Mouse (Mus musculus): Measurements from ENCODE around the gene Fktn.
"Not testable (repeated sequence)": the region's sequence is repeated elsewhere in the genome, so short reads cannot be mapped to it uniquely, and the experiment has no call there.

The Fktn gene

DNA sequence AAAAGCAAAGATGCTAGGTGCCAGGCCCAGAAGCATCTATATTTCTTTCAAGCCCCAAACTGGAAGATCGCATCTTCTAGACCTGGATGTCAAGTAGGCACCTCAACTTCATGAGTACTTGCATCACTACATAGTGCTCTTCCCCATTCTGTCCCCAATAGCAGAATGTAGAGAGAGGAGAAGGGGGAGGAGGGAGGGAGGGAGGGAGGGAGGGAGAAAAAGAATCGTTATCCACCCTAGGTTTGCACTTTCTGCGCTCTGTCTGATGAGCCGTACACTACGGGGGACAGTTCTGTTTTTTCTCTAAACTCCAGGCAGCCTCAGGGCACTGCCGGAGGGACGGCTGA, at the start of gene Fktn:
Fktn (plus strand) TSS at position 295 of the 347 bp plus-strand sequence.
- DNase-seq (ENCODE audit: low spot score in 2 of 2) = no peak

DNA sequence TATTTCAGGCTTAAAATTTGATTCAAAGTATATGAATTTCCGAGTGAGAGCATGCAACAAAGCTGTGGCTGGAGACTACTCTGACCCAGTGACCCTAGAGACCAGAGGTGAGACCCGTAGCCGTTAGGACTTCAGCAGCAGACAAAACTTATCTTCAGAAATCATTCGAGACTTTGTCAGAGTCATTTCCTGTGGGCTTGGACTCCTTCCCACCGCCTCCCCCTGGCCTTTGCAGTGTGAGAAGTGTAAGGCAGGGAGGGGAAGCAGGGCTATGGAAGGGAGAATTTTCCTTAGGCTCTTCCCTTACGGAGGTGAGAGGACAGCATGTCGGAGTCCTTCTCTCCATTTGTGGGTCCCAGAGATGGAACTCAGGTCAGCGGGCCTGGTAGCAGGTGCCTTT, 31.7 kb upstream of the Fktn start:
- no peak for DNase-seq (ENCODE audit: low spot score in 2 of 2)

- no peak for DNase-seq (ENCODE audit: low spot score in 2 of 2)
These were observed 24.8 kb upstream of the Fktn start for GRCm38 (mm10) chr4:53688965-53689364.

- no peak for DNase-seq (ENCODE audit: low spot score in 2 of 2)
These were observed 22.4 kb upstream of the Fktn start for GRCm38 (mm10) chr4:53691418-53691817.

GRCm38 (mm10) chr4:53709166-53709565, 4.6 kb upstream of the Fktn start:
- DNase-seq (ENCODE audit: low spot score in 2 of 2) = not testable (repeated sequence)

DNA sequence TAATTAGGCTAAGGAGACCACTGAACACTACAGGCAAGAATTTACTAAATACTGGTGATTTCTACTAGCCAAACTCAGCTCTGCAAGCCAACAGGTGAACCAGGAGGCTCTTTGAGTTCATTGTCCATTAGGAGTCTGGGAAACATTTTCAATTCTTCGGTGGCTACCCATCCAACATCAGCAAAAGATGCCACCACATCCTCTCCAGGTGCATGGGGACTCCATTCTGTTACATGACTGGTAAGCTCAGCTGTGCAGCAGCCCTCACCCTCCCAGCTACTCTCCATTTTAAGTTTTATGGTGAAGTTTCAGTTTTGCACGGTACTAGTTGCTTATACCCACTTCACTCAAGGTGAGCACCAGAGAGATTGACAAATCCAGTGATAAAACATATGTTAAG, 3.8 kb upstream of the Fktn start:
- DNase-seq (ENCODE audit: low spot score in 2 of 2) = no peak

- no peak for DNase-seq (ENCODE audit: low spot score in 2 of 2)
These were observed 3.1 kb upstream of the Fktn start for GRCm38 (mm10) chr4:53710555-53711328.

- peak; percentile 83 to 90 for DNase-seq (ENCODE audit: low spot score in 2 of 2)
These were observed 435 bp downstream of the Fktn start for GRCm38 (mm10) chr4:53714051-53714814.

GRCm38 (mm10) chr4:53715977-53716376, 2.2 kb downstream of the Fktn start:
- no peak for DNase-seq (ENCODE audit: low spot score in 2 of 2)

DNA sequence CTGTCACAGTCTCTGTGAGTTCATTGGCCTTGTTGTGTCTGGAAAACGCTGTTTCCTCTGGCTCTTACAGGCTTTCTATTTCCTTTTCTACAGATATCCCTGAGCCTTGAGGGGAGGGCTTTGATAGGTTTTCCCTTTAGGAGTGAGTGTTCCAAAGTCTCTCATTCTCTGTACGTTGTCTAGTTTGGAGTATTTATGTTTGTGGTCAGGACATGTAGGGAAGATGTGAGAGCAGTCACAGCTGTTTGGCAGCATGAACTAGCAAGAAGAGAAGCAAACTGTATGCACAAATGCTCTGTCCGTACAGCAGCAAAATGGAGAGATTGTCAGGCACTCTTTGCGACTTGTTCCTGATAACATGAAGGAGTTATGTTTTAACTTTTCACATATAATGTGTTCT, 3.7 kb downstream of the Fktn start:
- DNase-seq (ENCODE audit: low spot score in 2 of 2) = no peak

GRCm38 (mm10) chr4:53718261-53718660, 4.5 kb downstream of the Fktn start:
- no peak for DNase-seq (ENCODE audit: low spot score in 2 of 2)

DNA sequence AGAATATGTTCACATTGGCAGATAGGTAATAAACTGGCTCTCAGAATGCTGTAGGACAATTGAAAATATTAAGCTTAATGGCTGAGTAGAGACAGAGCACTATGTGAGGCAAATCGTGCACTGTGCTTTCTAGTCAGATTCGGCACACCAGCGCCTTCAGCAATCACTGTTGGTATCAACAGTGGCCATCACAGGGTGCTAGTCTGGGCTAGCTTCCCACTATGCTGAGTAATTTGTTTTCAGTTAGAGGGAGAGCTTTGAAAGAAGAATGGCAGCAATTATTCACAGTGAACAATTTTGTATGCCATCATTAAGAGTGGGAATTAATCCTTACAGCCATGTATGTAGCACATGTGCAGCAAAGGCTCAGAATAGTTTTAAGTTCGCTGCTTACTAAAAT, 8.7 kb downstream of the Fktn start:
- no peak for DNase-seq (ENCODE audit: low spot score in 2 of 2)

- DNase-seq (ENCODE audit: low spot score in 2 of 2) = not testable (repeated sequence)
These were observed 12.3 kb downstream of the Fktn start for GRCm38 (mm10) chr4:53726100-53726499.

- no peak for DNase-seq (ENCODE audit: low spot score in 2 of 2)
These were observed 14.3 kb downstream of the Fktn start for GRCm38 (mm10) chr4:53728121-53728520.

DNA sequence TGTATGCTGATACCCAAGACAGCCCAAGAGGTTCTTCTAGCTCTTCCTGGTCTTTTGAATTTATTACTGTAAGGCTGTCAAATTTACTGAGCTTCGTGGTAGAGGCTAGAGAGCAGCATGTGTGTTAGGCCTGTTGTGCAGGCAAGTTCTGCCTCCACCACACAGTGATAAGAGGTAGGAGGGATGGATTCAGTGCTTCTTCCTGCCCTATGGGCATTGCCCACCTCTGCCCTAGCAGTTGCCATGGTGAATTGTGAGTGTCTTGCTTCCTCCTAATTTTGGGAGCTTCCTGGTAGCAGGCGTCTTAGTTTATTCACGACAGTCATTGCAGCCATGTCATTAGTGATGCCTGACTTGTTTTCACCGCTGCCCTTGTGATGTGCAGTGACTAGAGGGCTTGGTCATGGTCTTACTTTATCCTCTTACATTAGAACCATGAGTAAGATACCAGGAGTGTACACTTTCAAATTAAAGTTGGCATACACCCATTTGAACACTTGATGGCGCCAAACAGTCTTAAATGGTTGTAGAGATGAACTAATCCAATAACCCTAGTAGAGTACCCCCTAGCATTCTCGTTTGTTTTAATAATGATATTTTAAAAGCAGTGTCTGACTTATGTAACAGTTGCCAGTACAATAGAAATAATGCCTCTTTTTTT, 25.3 kb downstream of the Fktn start:
- DNase-seq (ENCODE audit: low spot score in 2 of 2) = no peak

GRCm38 (mm10) chr4:53749831-53750230, 36.0 kb downstream of the Fktn start:
- DNase-seq (ENCODE audit: low spot score in 2 of 2) = no peak

- no peak for DNase-seq (ENCODE audit: low spot score in 2 of 2)
These were observed 36.8 kb downstream of the Fktn start for GRCm38 (mm10) chr4:53750391-53751120.

DNA sequence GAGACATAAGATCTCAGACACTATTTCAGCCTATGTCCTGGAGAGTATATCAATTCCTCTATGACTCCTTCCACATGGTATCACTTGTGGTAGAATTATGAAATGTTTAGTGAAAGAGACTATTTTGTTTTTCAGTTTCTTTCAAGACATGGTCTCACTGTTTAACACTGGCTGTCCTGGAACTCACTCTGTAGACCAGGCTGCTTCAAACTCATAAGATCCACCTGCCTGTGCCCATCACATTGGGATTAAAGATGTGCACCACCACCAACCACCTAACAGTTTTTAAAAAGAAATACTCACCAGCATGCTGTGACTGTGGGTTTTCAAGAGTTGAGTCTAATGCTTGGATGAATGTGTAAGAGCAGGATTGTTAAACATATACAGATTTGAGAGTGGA, 43.2 kb downstream of the Fktn start:
- no peak for DNase-seq (ENCODE audit: low spot score in 2 of 2)

- DNase-seq (ENCODE audit: low spot score in 2 of 2) = no peak
These were observed 45.0 kb downstream of the Fktn start for GRCm38 (mm10) chr4:53758764-53759163.

DNA sequence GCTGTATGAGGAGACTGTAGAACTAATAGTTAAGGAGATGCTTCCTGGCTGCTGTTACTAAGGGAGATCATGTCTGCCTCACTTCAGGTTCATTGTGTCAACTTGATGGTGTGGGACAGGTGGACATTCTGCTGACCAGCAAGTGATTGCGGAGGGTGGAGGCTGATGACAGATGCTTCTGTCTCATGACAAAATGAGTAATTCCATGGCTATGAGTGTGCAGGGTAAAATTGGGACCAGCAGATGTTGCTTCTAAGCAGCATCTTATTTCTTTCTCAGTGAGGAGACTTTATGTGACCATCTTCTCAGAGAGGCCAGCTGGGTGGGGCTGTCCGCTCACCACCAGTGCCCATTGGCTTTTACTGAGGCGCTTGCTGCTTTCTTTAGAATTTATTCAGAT, 45.9 kb downstream of the Fktn start:
- DNase-seq (ENCODE audit: low spot score in 2 of 2) = no peak

- DNase-seq (ENCODE audit: low spot score in 2 of 2) = no peak
These were observed 48.7 kb downstream of the Fktn start for GRCm38 (mm10) chr4:53762501-53762900.

Measured in urinary bladder, postnatal 4 days (tissue).